Mouse (Mus musculus) stomach, postnatal 0 days (tissue): ENCODE data around the gene Crybb3. TPM values are rescaled to one million over a fixed set of nuclear protein-coding genes. Genes with fewer than 3 reads are reported as not detected.

ENCODE experiments used
- ATAC-seq: fragments of 200-750 bp; cut with Nextera tagmentation; 2 replicates; pipeline ENCODE4 v1.8.0; 2017; ENCODE audit not compliant: low FRiP score, low TSS enrichment
- DNase-seq: peaks from one replicate; pipeline ENCODE4 v3.0.0-alpha.2; 2016; ENCODE audit warnings: low spot score
- H3K27ac ChIP-seq: fragments of 300-500 bp; sonication (generic); replicated peaks from 2 replicates; pipeline ENCODE4 v1.5.1; 2014; ENCODE audit warnings: mild to moderate bottlenecking, control low read depth
- H3K27me3 ChIP-seq: fragments of 300-500 bp; sonication (generic); 2 replicates; pipeline ENCODE4 v1.6.1; 2014; ENCODE audit warnings: low read length; ENCODE audit not compliant: control insufficient read depth, insufficient read depth
- H3K36me3 ChIP-seq: fragments of 300-500 bp; sonication (generic); 2 replicates; pipeline ENCODE4 v1.6.1; 2014; ENCODE audit warnings: low read length, mixed read lengths; ENCODE audit not compliant: control insufficient read depth, insufficient read depth
- H3K4me1 ChIP-seq: fragments of 300-500 bp; sonication (generic); replicated peaks from 2 replicates; pipeline ENCODE4 v1.6.1; 2014; ENCODE audit warnings: antibody characterized with exemption; ENCODE audit not compliant: control insufficient read depth, insufficient read depth
- H3K4me2 ChIP-seq: fragments of 300-500 bp; sonication (generic); replicated peaks from 2 replicates; pipeline ENCODE4 v1.6.1; 2014; ENCODE audit warnings: low read depth, mild to moderate bottlenecking, control low read depth, moderate library complexity
- H3K4me3 ChIP-seq: fragments of 300-500 bp; sonication (generic); 2 replicates; pipeline ENCODE4 v1.5.1; 2014; ENCODE audit warnings: low read depth, low read length, control low read depth
- H3K9ac ChIP-seq: fragments of 300-500 bp; sonication (generic); 2 replicates; pipeline ENCODE4 v1.6.1; 2014; ENCODE audit warnings: mild to moderate bottlenecking, low read length, control low read depth, mixed read lengths
- H3K9me3 ChIP-seq: fragments of 300-500 bp; sonication (generic); 2 replicates; pipeline ENCODE4 v1.6.1; 2016; ENCODE audit warnings: low read length; ENCODE audit not compliant: control insufficient read depth
- CTCF ChIP-seq: IDR thresholded peaks from 2 replicates; pipeline ENCODE4 v1.5.1; 2016; ENCODE audit warnings: antibody characterized with exemption, low read depth, mild to moderate bottlenecking, moderate library complexity
- EP300 ChIP-seq: optimal IDR thresholded peaks from 2 replicates; pipeline ENCODE3; 2016; ENCODE audit warnings: antibody characterized with exemption
- WGBS: fragments of 180-500 bp; shearing (Covaris S2); extraction: QIAGEN DNeasy Blood & Tissue Kit; methylation state at CpG from one replicate; pipeline ENCODE4 v1.1.7; 2014; 5-methylcytosine and 5-hydroxymethylcytosine counted together
- polyA plus RNA-seq: library from polyadenylated mRNA; unstranded; fragments of >200 nt; fragmentation: Nextera tagmentation; extraction: Ambion mirVana; gene quantifications from 2 replicates; pipeline ENCODE4 v1.2.1, GENCODE M21; 2015

Gene Crybb3
- polyA plus RNA-seq, 1 experiment from 2014 or later = 0.52 TPM

DNA sequence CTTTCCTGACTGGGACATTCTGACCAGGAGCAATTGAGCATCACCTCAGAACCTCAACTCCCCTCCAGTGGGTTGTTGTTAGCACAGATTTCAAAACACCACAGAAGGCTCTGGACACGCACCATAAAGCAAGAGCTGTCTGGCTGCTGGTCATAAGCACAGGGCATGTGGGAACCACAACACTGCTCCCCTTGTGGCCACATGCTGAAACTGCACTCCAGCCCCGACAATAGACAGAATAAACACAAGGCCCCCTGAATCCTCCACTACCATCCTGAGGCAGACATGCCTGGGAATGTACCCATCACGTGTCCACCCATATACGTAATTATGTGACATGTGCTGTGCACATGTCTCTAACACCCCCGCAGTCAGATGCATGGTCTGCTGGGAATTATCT lies 9.8 kb upstream of the Crybb3 start:
- no peak overlapping the region for H3K9ac ChIP-seq
- no peak overlapping the region for H3K4me2 ChIP-seq
- peak; percentile 47 for DNase-seq
- peaks cover 11% of the 10 kb centered on the region for H3K36me3 ChIP-seq
- H3K27ac ChIP-seq = no peak overlapping the region
- no peaks in the 10 kb centered on the region for H3K27me3 ChIP-seq
- H3K4me3 ChIP-seq = no peak overlapping the region
- TF ChIP-seq CTCF (peak; percentile 83), EP300 (no peak)
- H3K4me1 ChIP-seq = no peaks in the 10 kb centered on the region
- 63% methylated on average over 5 of the region's 5 CpGs for WGBS
- no peaks in the 10 kb centered on the region for H3K9me3 ChIP-seq
- ATAC-seq = peak; percentile 26; the same call in 1 of the 2 replicates

DNA sequence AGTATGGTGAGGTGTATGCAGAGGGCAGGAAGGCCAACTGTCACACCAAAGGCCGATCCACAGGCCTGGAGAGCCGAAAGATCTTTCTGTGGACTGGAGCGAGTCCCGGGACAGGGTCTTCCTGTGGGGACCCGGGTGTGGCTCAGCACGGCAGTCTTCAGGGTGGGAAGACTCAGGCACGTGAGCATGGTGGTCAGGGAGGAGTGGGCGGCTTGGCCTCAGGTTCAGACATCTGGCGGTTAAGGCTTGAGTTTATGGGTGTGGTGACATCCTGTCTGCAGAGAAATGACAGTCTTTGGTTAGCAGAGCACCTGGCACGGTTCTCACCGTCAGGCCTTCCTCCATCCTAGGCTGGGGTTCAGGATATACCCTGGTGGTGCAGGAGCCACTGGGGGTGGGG lies 9.4 kb upstream of the Crybb3 start:
- no peak for DNase-seq
- no peak overlapping the region for H3K4me2 ChIP-seq
- 88% methylated on average over 11 of the region's 11 CpGs for WGBS
- peaks cover 11% of the 10 kb centered on the region for H3K36me3 ChIP-seq
- H3K27ac ChIP-seq = no peak overlapping the region
- H3K27me3 ChIP-seq = no peaks in the 10 kb centered on the region
- ATAC-seq = no peak
- TF ChIP-seq CTCF (no peak), EP300 (no peak)
- no peak overlapping the region for H3K9ac ChIP-seq
- H3K9me3 ChIP-seq = no peaks in the 10 kb centered on the region
- no peak overlapping the region for H3K4me3 ChIP-seq
- H3K4me1 ChIP-seq = no peaks in the 10 kb centered on the region

DNA sequence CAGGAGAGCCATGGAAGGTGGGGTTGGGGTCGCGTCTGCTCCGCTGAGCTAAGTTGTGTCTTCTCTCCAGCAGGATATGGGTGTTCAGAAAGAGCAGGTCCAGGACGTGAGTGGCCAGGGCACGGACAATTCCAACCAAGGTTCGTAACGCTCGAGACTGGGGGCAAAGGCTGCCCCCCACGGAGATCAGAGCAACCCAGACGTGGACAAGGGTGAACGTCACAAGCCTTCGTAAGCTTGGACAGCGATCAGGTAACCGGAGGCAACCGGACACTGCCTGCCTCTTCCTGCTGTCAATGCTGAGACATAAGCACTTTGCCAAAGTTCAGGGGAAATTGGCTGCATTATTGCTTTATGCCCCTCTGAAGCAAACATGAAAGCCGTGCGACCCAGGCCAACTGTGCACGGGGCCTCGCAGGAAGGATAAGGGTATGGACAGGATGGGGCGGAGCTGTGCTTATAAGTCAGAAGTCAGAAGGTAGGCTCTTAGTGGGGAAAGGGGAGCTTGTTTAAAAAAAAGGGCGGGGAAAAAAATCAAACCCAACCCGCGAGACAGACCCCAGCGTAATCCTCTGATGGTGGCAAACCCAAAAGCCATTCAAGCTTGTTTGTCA lies 8.8 kb upstream of the Crybb3 start:
- Histone ChIP-seq H3K36me3 (peaks cover 11% of the 10 kb centered on the region), H3K4me1 (no peaks in the 10 kb centered on the region), H3K9ac (no peak overlapping the region), H3K4me2 (no peak overlapping the region), H3K27me3 (no peaks in the 10 kb centered on the region), H3K9me3 (no peaks in the 10 kb centered on the region), H3K4me3 (no peak overlapping the region), H3K27ac (no peak overlapping the region)
- TF ChIP-seq EP300 (no peak), CTCF (no peak)
- WGBS = 85% methylated on average over 24 of the region's 24 CpGs
- no peak for DNase-seq
- no peak for ATAC-seq

DNA sequence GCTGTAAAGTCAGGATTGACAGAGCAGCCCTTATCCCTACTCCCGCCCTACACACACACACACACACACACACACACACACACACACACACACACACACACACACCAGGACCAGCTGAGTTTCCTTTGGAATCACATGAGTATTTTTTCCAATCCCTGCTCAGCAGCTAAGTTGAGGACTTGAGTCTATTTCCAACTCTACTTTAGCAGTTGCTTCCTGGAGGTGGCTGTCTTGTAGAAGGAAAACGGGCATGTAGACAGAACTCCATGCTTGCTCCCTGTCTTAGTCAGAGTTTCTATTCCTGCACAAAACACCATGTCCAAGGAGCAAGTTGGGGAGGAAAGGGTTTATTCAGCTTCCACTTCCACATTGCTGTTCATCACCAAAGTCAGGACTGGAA lies 6.1 kb upstream of the Crybb3 start:
- H3K9me3 ChIP-seq = no peaks in the 10 kb centered on the region
- TF ChIP-seq CTCF (no peak), EP300 (no peak)
- ATAC-seq (no peak), DNase-seq (no peak)
- no peak overlapping the region for H3K9ac ChIP-seq
- H3K4me2 ChIP-seq = no peak overlapping the region
- 77% methylated on average over 2 of the region's 2 CpGs for WGBS
- H3K27ac ChIP-seq = no peak overlapping the region
- no peak overlapping the region for H3K4me3 ChIP-seq
- no peaks in the 10 kb centered on the region for H3K27me3 ChIP-seq
- H3K36me3 ChIP-seq = peaks cover 9% of the 10 kb centered on the region
- no peaks in the 10 kb centered on the region for H3K4me1 ChIP-seq

DNA sequence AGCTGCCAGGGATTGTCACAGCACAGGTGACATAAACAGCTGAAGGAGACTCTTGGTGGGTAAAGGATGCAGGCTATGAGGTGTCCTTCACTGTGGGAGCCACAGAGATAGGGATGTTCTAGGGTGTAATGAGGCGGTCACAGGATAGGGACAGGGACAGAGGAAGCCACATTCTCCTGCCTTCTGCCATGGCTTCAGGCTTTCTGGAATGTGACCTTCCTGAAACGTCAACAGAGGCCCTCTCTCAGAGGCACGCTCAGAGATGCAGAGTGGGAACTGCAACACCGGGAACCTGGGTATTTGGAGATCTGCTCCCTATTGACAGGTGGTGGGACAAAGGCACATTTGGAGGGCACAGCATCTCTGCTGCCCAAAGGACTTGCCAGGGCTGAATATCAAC lies 5.6 kb upstream of the Crybb3 start:
- no peak for ATAC-seq
- Histone ChIP-seq H3K9ac (no peak overlapping the region), H3K27ac (no peak overlapping the region), H3K9me3 (no peaks in the 10 kb centered on the region), H3K27me3 (no peaks in the 10 kb centered on the region), H3K36me3 (peaks cover 9% of the 10 kb centered on the region), H3K4me1 (no peaks in the 10 kb centered on the region), H3K4me3 (no peak overlapping the region), H3K4me2 (no peak overlapping the region)
- 48% methylated on average over 4 of the region's 4 CpGs for WGBS
- TF ChIP-seq CTCF (no peak), EP300 (no peak)
- DNase-seq = no peak

DNA sequence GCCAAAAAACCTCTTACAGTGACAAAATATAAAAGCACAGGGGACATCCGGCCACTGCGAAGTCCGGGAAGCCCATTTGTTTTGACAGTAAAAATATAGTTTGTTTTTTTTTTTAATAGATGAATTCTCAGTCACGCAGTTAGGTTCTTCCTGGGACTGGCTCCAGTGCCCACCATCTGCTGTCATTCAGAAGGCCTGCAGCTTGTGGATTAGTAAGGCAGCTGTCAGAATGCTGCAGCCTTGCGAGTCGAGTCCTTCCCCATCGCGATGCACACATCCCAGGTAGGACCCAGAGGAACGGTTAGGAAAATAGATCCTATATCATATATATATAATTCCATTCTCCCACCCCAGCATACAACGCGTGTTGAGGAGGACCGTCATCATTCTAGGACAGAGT lies 5.1 kb upstream of the Crybb3 start:
- Histone ChIP-seq H3K27ac (no peak overlapping the region), H3K4me1 (no peaks in the 10 kb centered on the region), H3K36me3 (peaks cover 9% of the 10 kb centered on the region), H3K4me3 (no peak overlapping the region), H3K4me2 (no peak overlapping the region), H3K9ac (no peak overlapping the region), H3K9me3 (no peaks in the 10 kb centered on the region), H3K27me3 (no peaks in the 10 kb centered on the region)
- WGBS = 74% methylated on average over 12 of the region's 12 CpGs
- DNase-seq (no peak), ATAC-seq (no peak)
- TF ChIP-seq CTCF (no peak), EP300 (no peak)
